Mouse (Mus musculus) intestine, embryonic 15.5 days (tissue): ENCODE measurements at regions not wholly inside any gene's neighbourhood (a gene's known extent, or its start where the extent isn't known, plus 50 kb on each side); places are given as distances from the start of the nearest gene placed in this dataset.

Source experiments
- ATAC-seq: fragments of 200-750 bp; cut with Nextera tagmentation; 2 replicates; pipeline ENCODE4 v1.8.0; 2017; ENCODE audit warnings: moderate TSS enrichment, moderate library complexity
- H3K27ac ChIP-seq: fragments of 300-500 bp; sonication (generic); 2 replicates; pipeline ENCODE4 v1.5.1; 2015; ENCODE audit warnings: mild to moderate bottlenecking, inconsistent platforms
- H3K27me3 ChIP-seq: fragments of 300-500 bp; sonication (generic); replicated peaks from 2 replicates; pipeline ENCODE4 v1.6.1; 2015; ENCODE audit warnings: inconsistent platforms
- H3K36me3 ChIP-seq: fragments of 300-500 bp; sonication (generic); 2 replicates; pipeline ENCODE4 v1.6.1; 2015; ENCODE audit warnings: inconsistent platforms
- H3K4me1 ChIP-seq: fragments of 300-500 bp; sonication (generic); replicated peaks from 2 replicates; pipeline ENCODE4 v1.6.1; 2015; ENCODE audit warnings: inconsistent platforms
- H3K4me2 ChIP-seq: fragments of 300-500 bp; sonication (generic); replicated peaks from 2 replicates; pipeline ENCODE4 v1.6.1; 2015; ENCODE audit warnings: mild to moderate bottlenecking, inconsistent platforms
- H3K4me3 ChIP-seq: fragments of 300-500 bp; sonication (generic); replicated peaks from 2 replicates; pipeline ENCODE4 v1.5.1; 2015; ENCODE audit warnings: inconsistent platforms
- H3K9ac ChIP-seq: fragments of 300-500 bp; sonication (generic); 2 replicates; pipeline ENCODE4 v1.6.1; 2015; ENCODE audit warnings: inconsistent platforms
- H3K9me3 ChIP-seq: fragments of 300-500 bp; sonication (generic); 2 replicates; pipeline ENCODE4 v1.6.1; 2016; ENCODE audit warnings: inconsistent platforms
- WGBS: fragments of 180-500 bp; shearing (Covaris S2); methylation state at CpG from one replicate; pipeline ENCODE4 v1.1.7; 2015; 5-methylcytosine and 5-hydroxymethylcytosine counted together

GRCm38 (mm10) chr3:52531686-52532351 lies 263.7 kb downstream of the Foxo1 start:
- H3K27ac ChIP-seq = no peak overlapping the region
- H3K27me3 ChIP-seq = no peaks in the 10 kb centered on the region
- H3K9me3 ChIP-seq = no peaks in the 10 kb centered on the region
- WGBS = 53% methylated on average over 8 of the region's 8 CpGs
- no peaks in the 10 kb centered on the region for H3K4me1 ChIP-seq
- H3K4me2 ChIP-seq = no peak overlapping the region
- no peak overlapping the region for H3K9ac ChIP-seq
- no peaks in the 10 kb centered on the region for H3K36me3 ChIP-seq
- ATAC-seq = no peak
- H3K4me3 ChIP-seq = no peak overlapping the region

GRCm38 (mm10) chr3:52530406-52530970 lies 262.4 kb downstream of the Foxo1 start:
- no peak for ATAC-seq
- Histone ChIP-seq H3K4me3 (no peak overlapping the region), H3K9ac (no peak overlapping the region), H3K4me2 (no peak overlapping the region), H3K4me1 (no peaks in the 10 kb centered on the region), H3K36me3 (no peaks in the 10 kb centered on the region), H3K9me3 (no peaks in the 10 kb centered on the region), H3K27ac (no peak overlapping the region), H3K27me3 (no peaks in the 10 kb centered on the region)
- 87% methylated on average over 7 of the region's 7 CpGs for WGBS

GRCm38 (mm10) chr3:52529136-52529535 lies 261.0 kb downstream of the Foxo1 start:
- ATAC-seq = no peak
- Histone ChIP-seq H3K9ac (no peak overlapping the region), H3K9me3 (no peaks in the 10 kb centered on the region), H3K27me3 (no peaks in the 10 kb centered on the region), H3K4me2 (no peak overlapping the region), H3K4me3 (no peak overlapping the region), H3K36me3 (no peaks in the 10 kb centered on the region), H3K4me1 (no peaks in the 10 kb centered on the region), H3K27ac (no peak overlapping the region)
- WGBS = 53% methylated on average over 6 of the region's 6 CpGs

GRCm38 (mm10) chr3:52528521-52528920 lies 260.4 kb downstream of the Foxo1 start:
- Histone ChIP-seq H3K4me3 (no peak overlapping the region), H3K27me3 (no peaks in the 10 kb centered on the region), H3K27ac (no peak overlapping the region), H3K4me1 (no peaks in the 10 kb centered on the region), H3K9me3 (no peaks in the 10 kb centered on the region), H3K4me2 (no peak overlapping the region), H3K9ac (no peak overlapping the region), H3K36me3 (no peaks in the 10 kb centered on the region)
- ATAC-seq = no peak
- 80% methylated on average over 7 of the region's 7 CpGs for WGBS

GRCm38 (mm10) chr3:52527781-52528180 lies 259.6 kb downstream of the Foxo1 start:
- Histone ChIP-seq H3K27ac (no peak overlapping the region), H3K9me3 (no peaks in the 10 kb centered on the region), H3K4me2 (no peak overlapping the region), H3K36me3 (no peaks in the 10 kb centered on the region), H3K4me1 (no peaks in the 10 kb centered on the region), H3K4me3 (no peak overlapping the region), H3K27me3 (no peaks in the 10 kb centered on the region), H3K9ac (no peak overlapping the region)
- 75% methylated on average over 3 of the region's 3 CpGs for WGBS
- no peak for ATAC-seq

- H3K9me3 ChIP-seq = no peaks in the 10 kb centered on the region
- no peak for ATAC-seq
- H3K4me1 ChIP-seq = no peaks in the 10 kb centered on the region
- H3K4me3 ChIP-seq = no peak overlapping the region
- H3K36me3 ChIP-seq = no peaks in the 10 kb centered on the region
- H3K27ac ChIP-seq = no peak overlapping the region
- no peaks in the 10 kb centered on the region for H3K27me3 ChIP-seq
- WGBS = 62% methylated on average over 14 of the region's 14 CpGs
- H3K9ac ChIP-seq = no peak overlapping the region
- H3K4me2 ChIP-seq = no peak overlapping the region
Observed at GRCm38 (mm10) chr3:52527010-52527754, 259.0 kb downstream of the Foxo1 start.

GRCm38 (mm10) chr3:52522886-52523285 lies 254.8 kb downstream of the Foxo1 start:
- no peaks in the 10 kb centered on the region for H3K4me1 ChIP-seq
- H3K27ac ChIP-seq = no peak overlapping the region
- H3K4me3 ChIP-seq = no peak overlapping the region
- no peaks in the 10 kb centered on the region for H3K27me3 ChIP-seq
- H3K36me3 ChIP-seq = no peaks in the 10 kb centered on the region
- H3K4me2 ChIP-seq = no peak overlapping the region
- no peak overlapping the region for H3K9ac ChIP-seq
- 83% methylated on average over 12 of the region's 12 CpGs for WGBS
- H3K9me3 ChIP-seq = no peaks in the 10 kb centered on the region
- no peak for ATAC-seq

GRCm38 (mm10) chr3:52520609-52520947 lies 252.4 kb downstream of the Foxo1 start:
- Histone ChIP-seq H3K27ac (no peak overlapping the region), H3K27me3 (no peaks in the 10 kb centered on the region), H3K9me3 (no peaks in the 10 kb centered on the region), H3K9ac (no peak overlapping the region), H3K4me3 (no peak overlapping the region), H3K4me1 (no peaks in the 10 kb centered on the region), H3K36me3 (no peaks in the 10 kb centered on the region), H3K4me2 (no peak overlapping the region)
- WGBS = 60% methylated on average over 4 of the region's 4 CpGs
- ATAC-seq = no peak

GRCm38 (mm10) chr3:52519910-52520608 lies 251.9 kb downstream of the Foxo1 start:
- Histone ChIP-seq H3K36me3 (no peaks in the 10 kb centered on the region), H3K9me3 (no peaks in the 10 kb centered on the region), H3K27ac (no peak overlapping the region), H3K4me3 (no peak overlapping the region), H3K4me1 (no peaks in the 10 kb centered on the region), H3K9ac (no peak overlapping the region), H3K4me2 (no peak overlapping the region), H3K27me3 (no peaks in the 10 kb centered on the region)
- ATAC-seq = no peak
- 64% methylated on average over 22 of the region's 22 CpGs for WGBS

- no peak overlapping the region for H3K9ac ChIP-seq
- WGBS = 78% methylated on average over 3 of the region's 3 CpGs
- H3K27me3 ChIP-seq = no peaks in the 10 kb centered on the region
- H3K4me1 ChIP-seq = no peaks in the 10 kb centered on the region
- H3K9me3 ChIP-seq = no peaks in the 10 kb centered on the region
- H3K4me2 ChIP-seq = no peak overlapping the region
- no peak overlapping the region for H3K4me3 ChIP-seq
- H3K27ac ChIP-seq = no peak overlapping the region
- no peaks in the 10 kb centered on the region for H3K36me3 ChIP-seq
- no peak for ATAC-seq
Observed at GRCm38 (mm10) chr3:52517808-52518207, 249.7 kb downstream of the Foxo1 start.

- no peaks in the 10 kb centered on the region for H3K27me3 ChIP-seq
- no peak overlapping the region for H3K4me3 ChIP-seq
- no peaks in the 10 kb centered on the region for H3K4me1 ChIP-seq
- no peaks in the 10 kb centered on the region for H3K9me3 ChIP-seq
- no peak overlapping the region for H3K27ac ChIP-seq
- ATAC-seq = no peak
- 97% methylated on average over 5 of the region's 5 CpGs for WGBS
- no peak overlapping the region for H3K9ac ChIP-seq
- no peak overlapping the region for H3K4me2 ChIP-seq
- no peaks in the 10 kb centered on the region for H3K36me3 ChIP-seq
Observed at GRCm38 (mm10) chr3:52516691-52517090, 248.6 kb downstream of the Foxo1 start.

- no peak overlapping the region for H3K4me3 ChIP-seq
Observed at GRCm38 (mm10) chr3:52512761-52513160, 244.6 kb downstream of the Foxo1 start.

More at GRCm38 (mm10) chr3:52512761-52513160, 244.6 kb downstream of the Foxo1 start:
- no peaks in the 10 kb centered on the region for H3K36me3 ChIP-seq
- 0 out of 2 replicates have a peak, but pooled peaks cover 3% of the 10 kb centered on the region for H3K4me1 ChIP-seq
- H3K9me3 ChIP-seq = no peaks in the 10 kb centered on the region
- H3K27ac ChIP-seq = no peak overlapping the region
- H3K27me3 ChIP-seq = no peaks in the 10 kb centered on the region
- H3K4me2 ChIP-seq = no peak overlapping the region
- no peak overlapping the region for H3K9ac ChIP-seq
- WGBS = 88% methylated on average over 8 of the region's 8 CpGs
- ATAC-seq = no peak
